Mouse (Mus musculus) liver, embryonic 14.5 days (tissue): Measurements from ENCODE around the gene Casp2. TPM values are rescaled to one million over a fixed set of nuclear protein-coding genes. Genes with fewer than 3 reads are reported as not detected.
A peak's percentile ranks its signal among the peaks of the same experiment; 100 is the strongest.

ENCODE experiments used
- ATAC-seq: fragments of 200-750 bp; cut with Nextera tagmentation; 2 replicates; pipeline ENCODE4 v1.8.0; 2017; ENCODE audit warnings: moderate number of reproducible peaks, mild to moderate bottlenecking, moderate library complexity; ENCODE audit not compliant: insufficient read depth
- DNase-seq, 3 experiments: peaks; one replicate each; pipeline ENCODE4 v3.0.0-alpha.2; 2012 to 2013; ENCODE audit warnings: low read depth in 3 of 3, low spot score in 3 of 3
- H3K27ac ChIP-seq: fragments of 300-500 bp; sonication (generic); 2 replicates; pipeline ENCODE4 v1.5.1; 2014; ENCODE audit warnings: moderate library complexity, mild to moderate bottlenecking, control low read depth, inconsistent platforms
- H3K27me3 ChIP-seq: fragments of 300-500 bp; sonication (generic); 2 replicates; pipeline ENCODE4 v1.6.1; 2014; ENCODE audit warnings: mild to moderate bottlenecking, low read length, moderate library complexity; ENCODE audit not compliant: control insufficient read depth, insufficient read depth
- H3K36me3 ChIP-seq: fragments of 300-500 bp; sonication (generic); replicated peaks from 2 replicates; pipeline ENCODE4 v1.6.1; 2014; ENCODE audit warnings: low read depth; ENCODE audit not compliant: control insufficient read depth, insufficient read depth
- H3K4me1 ChIP-seq, 2 experiments: fragments of 200-500 bp in 1 of 2; fragments of 300-500 bp in 1 of 2; sonication (generic) in 1 of 2; replicated peaks; 2 replicates each; pipeline ENCODE4 v1.6.1; 2012 to 2014; ENCODE audit warnings: antibody characterized with exemption in 1 of 2, inconsistent platforms in 1 of 2, low read length in 1 of 2; ENCODE audit not compliant: control insufficient read depth in 2 of 2, insufficient read depth in 2 of 2
- H3K4me2 ChIP-seq: fragments of 300-500 bp; sonication (generic); 2 replicates; pipeline ENCODE4 v1.6.1; 2014; ENCODE audit warnings: low read depth, mild to moderate bottlenecking, control low read depth, moderate library complexity
- H3K4me3 ChIP-seq, 2 experiments: fragments of 200-500 bp in 1 of 2; fragments of 300-500 bp in 1 of 2; sonication (generic) in 1 of 2; 2 replicates each; pipeline ENCODE4 v1.5.1; 2012 to 2014; ENCODE audit warnings: low read depth in 2 of 2, low read length in 2 of 2, mild to moderate bottlenecking in 2 of 2, control low read depth in 1 of 2, inconsistent platforms in 1 of 2, moderate library complexity in 1 of 2; ENCODE audit not compliant: insufficient read depth in 1 of 2
- H3K9ac ChIP-seq: fragments of 300-500 bp; sonication (generic); replicated peaks from 2 replicates; pipeline ENCODE4 v1.6.1; 2014; ENCODE audit warnings: mild to moderate bottlenecking, control low read depth, moderate library complexity
- H3K9me3 ChIP-seq: fragments of 300-500 bp; sonication (generic); 2 replicates; pipeline ENCODE4 v1.6.1; 2016; ENCODE audit warnings: low read length, mixed read lengths; ENCODE audit not compliant: control insufficient read depth
- CTCF ChIP-seq: IDR thresholded peaks from 2 replicates; pipeline ENCODE4 v1.5.1; 2016; ENCODE audit warnings: antibody characterized with exemption, low read depth, control low read depth
- EP300 ChIP-seq: IDR thresholded peaks from 2 replicates; pipeline ENCODE4 v1.6.1; 2016; ENCODE audit warnings: antibody characterized with exemption, low read depth
- WGBS: fragments of 180-500 bp; shearing (Covaris S2); extraction: QIAGEN DNeasy Blood & Tissue Kit; methylation state at CpG from one replicate; pipeline ENCODE4 v1.1.7; 2014; ENCODE audit not compliant: insufficient replicate concordance; 5-methylcytosine and 5-hydroxymethylcytosine counted together
- polyA plus RNA-seq, 2 experiments: library from polyadenylated mRNA; depleted of rRNA in 1 of 2; stranded (reverse) in 1 of 2; unstranded in 1 of 2; fragments of >200 nt; fragmentation: Nextera tagmentation in 1 of 2; extraction: Ambion mirVana in 1 of 2; gene quantifications; 2 replicates each; pipeline versions ENCODE4 v1.2.1 to v1.2.3; 2012 to 2014

Gene Casp2
- polyA plus RNA-seq, 2 experiments, result 21.9 to 26.1 TPM

DNA sequence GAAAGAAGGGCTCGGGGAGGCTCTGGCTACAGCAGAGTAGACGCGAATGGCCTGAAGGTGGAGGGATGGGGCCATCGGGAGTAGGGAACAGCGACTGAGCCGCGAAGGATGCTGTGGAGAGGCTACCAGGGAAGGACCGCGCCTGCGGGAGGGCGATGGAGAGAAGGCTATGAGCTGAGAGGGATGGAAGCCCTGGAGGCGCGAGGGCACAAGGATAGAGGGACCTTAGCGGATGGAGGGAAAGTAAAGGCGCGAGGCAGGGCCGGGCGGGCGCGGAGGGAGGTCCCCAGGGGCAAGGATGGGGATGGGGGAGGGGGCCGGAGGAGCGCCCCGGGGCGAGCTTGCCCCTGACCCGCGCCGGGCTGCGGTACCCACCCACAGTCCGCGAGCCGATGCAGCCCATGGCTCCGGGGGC, 59.3 kb downstream of the Casp2 start:
- Histone ChIP-seq H3K4me2 (peak overlapping the region; percentile 49), H3K36me3 (no peaks in the 10 kb centered on the region), H3K4me1 (peaks cover 0 to 3% of the 10 kb centered on the region in 2 experiments; a peak in 2 of 4 replicates), H3K9me3 (no peaks in the 10 kb centered on the region), H3K9ac (no peak overlapping the region), H3K4me3 (peak overlapping the region in 1 of 2 experiments; percentile 33; a peak in 2 of 4 replicates), H3K27me3 (peaks cover 47% of the 10 kb centered on the region), H3K27ac (no peak overlapping the region)
- DNase-seq (no peak), ATAC-seq (no peak)
- WGBS, result 1% methylated on average over 20 of the region's 32 CpGs
- TF ChIP-seq CTCF (no peak), EP300 (no peak)

DNA sequence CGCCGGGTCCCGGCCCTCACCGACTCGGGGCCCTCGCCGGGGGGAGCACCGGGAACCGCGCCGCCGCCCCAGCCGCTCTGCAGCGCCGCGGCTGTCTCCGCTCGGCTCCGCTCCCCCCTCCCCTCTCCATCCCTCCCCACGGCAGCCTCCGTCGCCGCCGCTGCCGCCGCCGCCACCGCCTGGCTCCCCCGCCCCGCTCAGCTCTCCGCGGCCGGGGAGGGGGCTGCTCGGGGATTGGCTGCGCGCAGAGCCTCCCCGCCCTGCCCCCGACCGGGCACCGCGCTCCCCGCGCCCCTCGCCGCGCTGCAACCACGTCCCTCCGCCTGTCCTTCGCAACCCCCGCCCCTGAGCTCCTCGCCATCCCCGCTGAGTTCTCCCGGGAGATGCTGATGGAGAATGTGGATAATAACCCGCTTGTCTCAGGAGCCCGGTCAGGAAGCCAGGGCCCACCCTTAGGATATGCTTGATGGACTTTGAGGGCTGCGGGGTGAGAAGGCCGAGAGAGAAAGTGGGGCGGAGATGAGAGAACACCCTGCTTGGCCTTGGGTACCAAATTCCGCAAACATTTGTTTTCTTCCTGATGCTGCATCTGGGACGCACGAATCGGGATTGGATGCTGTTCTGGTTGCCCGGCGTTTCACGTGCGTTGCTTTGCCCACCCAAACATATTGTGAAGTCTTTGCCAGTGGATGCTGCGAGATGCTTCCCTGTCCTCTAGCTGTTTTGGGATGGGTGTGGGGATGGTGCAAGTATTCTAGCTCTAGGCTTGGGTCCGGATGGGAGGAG, 59.9 kb downstream of the Casp2 start, which contains the start of gene Fam131b:
Gene Fam131b, minus strand, starts transcription at position 162 of the 786 bp plus-strand sequence.
- Histone ChIP-seq H3K4me2 (peak within 1 kb of the TSS; percentile 49), H3K36me3 (no peaks in the 10 kb centered on the region), H3K4me3 (peak within 1 kb of the TSS in 1 of 2 experiments; percentile 33; a peak in 2 of 4 replicates), H3K4me1 (peaks cover 0 to 3% of the 10 kb centered on the region in 2 experiments; a peak in 2 of 4 replicates), H3K27me3 (peaks cover 47% of the 10 kb centered on the region), H3K27ac (no peak within 1 kb of the TSS), H3K9me3 (no peaks in the 10 kb centered on the region), H3K9ac (no peak within 1 kb of the TSS)
- 2% methylated on average over 51 of the region's 68 CpGs for WGBS
- ATAC-seq, result no peak
- no peak for TF ChIP-seq CTCF
- TF ChIP-seq EP300, result no peak
- no peak for DNase-seq

DNA sequence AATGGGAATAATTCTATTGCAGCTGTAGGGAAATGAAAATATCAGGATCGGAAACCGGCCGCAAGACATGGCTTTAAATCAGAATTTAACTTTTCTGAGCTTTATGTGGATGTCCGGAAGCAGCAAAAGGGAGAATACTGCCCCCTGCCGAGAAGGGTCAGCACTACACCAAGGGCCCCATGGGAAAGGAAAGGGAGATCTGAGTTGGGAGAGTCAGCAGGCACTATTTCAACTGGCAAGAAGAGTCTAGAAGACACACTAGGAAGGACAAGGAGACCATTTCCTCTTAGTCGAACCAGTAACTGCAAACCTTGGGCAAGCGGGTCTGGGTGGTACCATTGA, 60.5 kb downstream of the Casp2 start:
- 7% methylated on average over 7 of the region's 7 CpGs for WGBS
- TF ChIP-seq CTCF (peak; percentile 80), EP300 (no peak)
- Histone ChIP-seq H3K9me3 (no peaks in the 10 kb centered on the region), H3K27me3 (peaks cover 47% of the 10 kb centered on the region), H3K27ac (no peak overlapping the region), H3K9ac (no peak overlapping the region), H3K36me3 (no peaks in the 10 kb centered on the region), H3K4me1 (peaks cover 0 to 3% of the 10 kb centered on the region in 2 experiments; a peak in 2 of 4 replicates), H3K4me3 (peak overlapping the region in 1 of 2 experiments; percentile 33; a peak in 1 of 4 replicates), H3K4me2 (peak overlapping the region; percentile 49; the same call in 1 of the 2 replicates)
- DNase-seq (peak in 1 of 3 experiments; percentile 20), ATAC-seq (no peak)

DNA sequence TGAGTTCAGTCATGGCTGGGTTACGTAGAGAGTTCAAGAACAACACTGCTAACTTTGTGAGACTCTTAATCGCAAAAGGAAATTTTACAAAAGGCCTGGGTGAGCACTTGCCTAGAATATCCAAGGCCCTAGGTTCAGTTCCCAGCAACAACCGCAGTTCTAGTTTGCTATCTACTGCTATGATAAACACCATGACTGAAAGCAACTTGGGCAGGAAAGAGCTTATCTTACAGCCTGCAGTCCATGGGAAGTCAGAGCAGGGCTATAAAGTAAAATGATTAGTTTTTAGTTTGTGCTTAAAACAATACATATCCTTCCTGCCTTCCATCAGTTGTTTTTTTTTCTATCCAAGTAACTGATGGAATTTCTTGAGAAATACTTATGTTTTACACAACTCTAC, 61.7 kb downstream of the Casp2 start:
- DNase-seq (no peak), ATAC-seq (no peak)
- WGBS, result 33% methylated on average over 3 of the region's 3 CpGs
- H3K4me3 ChIP-seq, result no peak overlapping the region
- TF ChIP-seq EP300 (no peak), CTCF (no peak)
- H3K9ac ChIP-seq, result no peak overlapping the region
- no peak overlapping the region for H3K4me2 ChIP-seq
- H3K9me3 ChIP-seq, result no peaks in the 10 kb centered on the region
- no peaks in the 10 kb centered on the region for H3K36me3 ChIP-seq
- H3K27me3 ChIP-seq, result peaks cover 41% of the 10 kb centered on the region
- H3K4me1 ChIP-seq, result peaks cover 0 to 3% of the 10 kb centered on the region in 2 experiments; a peak in 2 of 4 replicates
- no peak overlapping the region for H3K27ac ChIP-seq

DNA sequence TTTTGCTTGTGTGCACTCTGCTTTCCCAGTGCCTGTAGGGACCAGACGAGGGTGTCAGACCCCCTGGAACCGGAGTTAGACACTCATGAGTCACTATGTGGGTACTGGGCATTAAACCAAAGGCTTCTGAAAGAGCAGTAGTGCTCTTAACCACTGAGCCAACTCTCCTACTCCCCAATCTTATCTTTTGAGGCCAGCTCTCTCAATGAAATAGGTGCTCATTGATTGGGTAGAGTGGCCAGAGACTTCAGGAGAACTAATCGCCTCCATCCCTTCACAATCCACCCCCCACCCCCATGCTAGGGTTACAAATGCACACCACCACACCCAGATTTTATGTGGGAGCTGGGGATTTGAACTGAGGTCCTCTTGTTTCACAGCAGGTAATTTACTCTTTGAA, 64.0 kb downstream of the Casp2 start:
- Histone ChIP-seq H3K9ac (no peak overlapping the region), H3K4me1 (peaks cover 0 to 3% of the 10 kb centered on the region in 2 experiments; a peak in 2 of 4 replicates), H3K36me3 (no peaks in the 10 kb centered on the region), H3K27me3 (peaks cover 19% of the 10 kb centered on the region), H3K4me3 (no peak overlapping the region), H3K27ac (no peak overlapping the region), H3K4me2 (no peak overlapping the region), H3K9me3 (no peaks in the 10 kb centered on the region)
- TF ChIP-seq EP300 (no peak), CTCF (no peak)
- ATAC-seq (peak; percentile 48; the same call in 1 of the 2 replicates), DNase-seq (no peak)
- 21% methylated on average over 3 of the region's 3 CpGs for WGBS
